Mouse (Mus musculus) embryonic facial prominence, embryonic 11.5 days (tissue): Measurements from ENCODE around the gene Amot. TPM values are rescaled to one million over a fixed set of nuclear protein-coding genes. Genes with fewer than 3 reads are reported as not detected.

Experiments
- ATAC-seq: fragments of 200-750 bp; cut with Nextera tagmentation; replicated peaks from 2 replicates; pipeline ENCODE4 v1.8.0; 2017; ENCODE audit warnings: low read depth; ENCODE audit not compliant: insufficient number of reproducible peaks, low FRiP score, low TSS enrichment
- DNase-seq: peaks from one replicate; pipeline ENCODE4 v3.0.0-alpha.2; 2015; ENCODE audit warnings: low spot score
- H3K27ac ChIP-seq: fragments of 300-500 bp; sonication (generic); replicated peaks from 2 replicates; pipeline ENCODE4 v1.5.1; 2014; ENCODE audit warnings: mild to moderate bottlenecking, low read depth, low read length, control low read depth
- H3K27me3 ChIP-seq: fragments of 300-500 bp; sonication (generic); 2 replicates; pipeline ENCODE4 v1.6.1; 2014; ENCODE audit warnings: mild to moderate bottlenecking, low read length, moderate library complexity, mixed read lengths; ENCODE audit not compliant: control insufficient read depth, insufficient read depth
- H3K36me3 ChIP-seq: fragments of 300-500 bp; sonication (generic); replicated peaks from 2 replicates; pipeline ENCODE4 v1.6.1; 2014; ENCODE audit warnings: low read depth, mild to moderate bottlenecking, low read length, moderate library complexity, mixed read lengths; ENCODE audit not compliant: control insufficient read depth, insufficient read depth
- H3K4me1 ChIP-seq: fragments of 300-500 bp; sonication (generic); 2 replicates; pipeline ENCODE4 v1.6.1; 2014; ENCODE audit warnings: low read length, mixed read lengths; ENCODE audit not compliant: control insufficient read depth, insufficient read depth
- H3K4me2 ChIP-seq: fragments of 300-500 bp; sonication (generic); 2 replicates; pipeline ENCODE4 v1.6.1; 2014; ENCODE audit warnings: low read depth, mild to moderate bottlenecking, control low read depth, low read length, moderate library complexity
- H3K4me3 ChIP-seq: fragments of 300-500 bp; sonication (generic); 2 replicates; pipeline ENCODE4 v1.5.1; 2014; ENCODE audit warnings: low read depth, low read length, control low read depth
- H3K9ac ChIP-seq: fragments of 300-500 bp; sonication (generic); replicated peaks from 2 replicates; pipeline ENCODE4 v1.6.1; 2014; ENCODE audit warnings: mild to moderate bottlenecking, control low read depth, low read length
- H3K9me3 ChIP-seq: fragments of 300-500 bp; sonication (generic); replicated peaks from 2 replicates; pipeline ENCODE4 v1.6.1; 2016; ENCODE audit warnings: mild to moderate bottlenecking, low read length, inconsistent platforms, mixed read lengths; ENCODE audit not compliant: control insufficient read depth
- WGBS: fragments of 180-500 bp; shearing (Covaris S2); extraction: QIAGEN DNeasy Blood & Tissue Kit; methylation state at CpG from one replicate; pipeline ENCODE4 v1.1.7; 2014; 5-methylcytosine and 5-hydroxymethylcytosine counted together
- polyA plus RNA-seq: library from polyadenylated mRNA; unstranded; fragments of >200 nt; fragmentation: Nextera tagmentation; extraction: Ambion mirVana; gene quantifications from 2 replicates; pipeline ENCODE4 v1.2.1, GENCODE M21; 2014

The Amot gene
- polyA plus RNA-seq, 1 experiment from 2014 or later, result 48.1 TPM

DNA sequence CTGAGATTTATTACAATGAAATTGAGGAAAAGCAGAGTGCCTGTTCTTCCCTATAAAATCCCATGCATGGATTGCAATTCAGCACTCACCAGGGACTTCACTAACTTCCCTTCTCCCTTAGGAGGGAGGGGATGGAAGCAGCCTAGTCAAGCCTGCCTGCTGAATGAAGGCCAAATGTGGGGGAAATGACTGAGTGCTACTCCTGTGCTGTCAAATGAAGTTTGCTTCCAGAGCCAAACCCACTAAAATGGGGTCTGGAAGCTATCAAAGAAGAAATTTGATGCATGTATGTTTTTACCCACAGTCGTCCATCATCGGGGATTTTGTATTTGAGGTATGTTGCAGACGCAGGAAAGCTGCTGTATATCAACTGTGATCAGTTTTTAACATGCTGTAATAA is 103.1 kb downstream of the Amot start:
- no peaks in the 10 kb centered on the region for H3K27me3 ChIP-seq
- H3K27ac ChIP-seq, result no peak overlapping the region
- no peaks in the 10 kb centered on the region for H3K9me3 ChIP-seq
- DNase-seq (peak; percentile 62), ATAC-seq (peak; percentile 80; the same call in 1 of the 2 replicates)
- H3K9ac ChIP-seq, result no peak overlapping the region
- no peak overlapping the region for H3K4me2 ChIP-seq
- no peaks in the 10 kb centered on the region for H3K4me1 ChIP-seq
- H3K36me3 ChIP-seq, result no peaks in the 10 kb centered on the region
- WGBS, result 45% methylated on average over 3 of the region's 3 CpGs
- no peak overlapping the region for H3K4me3 ChIP-seq

- Histone ChIP-seq H3K9ac (no peak overlapping the region), H3K4me3 (no peak overlapping the region), H3K27me3 (no peaks in the 10 kb centered on the region), H3K4me2 (no peak overlapping the region), H3K36me3 (no peaks in the 10 kb centered on the region), H3K4me1 (no peaks in the 10 kb centered on the region), H3K9me3 (no peaks in the 10 kb centered on the region), H3K27ac (no peak overlapping the region)
- WGBS, result 35% methylated on average over 1 of the region's 1 CpGs
- peak; percentile 60 for DNase-seq
- ATAC-seq, result no peak
Observed at GRCm38 (mm10) chrX:145399236-145399635, 105.7 kb downstream of the Amot start.

Other genes with a start within 250 kb of the Amot start
- gene Lhfpl1, start 156.1 kb downstream of the Amot start, polyA plus RNA-seq, result 1.8 and 2.1 TPM in 2 replicates